Mouse (Mus musculus) left cerebral cortex, adult 6 months (tissue): ENCODE results near the gene Clec3a. TPM values are rescaled to one million over a fixed set of nuclear protein-coding genes. Genes with fewer than 3 reads are reported as not detected.

Source experiments
- long read RNA-seq, 2 experiments: library from polyadenylated mRNA; unstranded; transcript quantifications; one replicate each; pipeline ENCODE4 v2.0.0; 2019 to 2020
- polyA plus RNA-seq: library from polyadenylated mRNA; unstranded; fragments of <200 nt; fragmentation: Nextera tagmentation; gene quantifications from 2 replicates; pipeline ENCODE4 v1.2.3, GENCODE M21; 2021

Gene Clec3a
- not detected in 2 replicates for polyA plus RNA-seq
- long read RNA-seq, experiment 1: 0 reads
- long read RNA-seq, experiment 2: 0 reads

GRCm38 (mm10) chr8:114417786-114418185 lies at the start of gene Clec3a:
TSS of gene Clec3a (plus strand) at chr8:114418086.

DNA sequence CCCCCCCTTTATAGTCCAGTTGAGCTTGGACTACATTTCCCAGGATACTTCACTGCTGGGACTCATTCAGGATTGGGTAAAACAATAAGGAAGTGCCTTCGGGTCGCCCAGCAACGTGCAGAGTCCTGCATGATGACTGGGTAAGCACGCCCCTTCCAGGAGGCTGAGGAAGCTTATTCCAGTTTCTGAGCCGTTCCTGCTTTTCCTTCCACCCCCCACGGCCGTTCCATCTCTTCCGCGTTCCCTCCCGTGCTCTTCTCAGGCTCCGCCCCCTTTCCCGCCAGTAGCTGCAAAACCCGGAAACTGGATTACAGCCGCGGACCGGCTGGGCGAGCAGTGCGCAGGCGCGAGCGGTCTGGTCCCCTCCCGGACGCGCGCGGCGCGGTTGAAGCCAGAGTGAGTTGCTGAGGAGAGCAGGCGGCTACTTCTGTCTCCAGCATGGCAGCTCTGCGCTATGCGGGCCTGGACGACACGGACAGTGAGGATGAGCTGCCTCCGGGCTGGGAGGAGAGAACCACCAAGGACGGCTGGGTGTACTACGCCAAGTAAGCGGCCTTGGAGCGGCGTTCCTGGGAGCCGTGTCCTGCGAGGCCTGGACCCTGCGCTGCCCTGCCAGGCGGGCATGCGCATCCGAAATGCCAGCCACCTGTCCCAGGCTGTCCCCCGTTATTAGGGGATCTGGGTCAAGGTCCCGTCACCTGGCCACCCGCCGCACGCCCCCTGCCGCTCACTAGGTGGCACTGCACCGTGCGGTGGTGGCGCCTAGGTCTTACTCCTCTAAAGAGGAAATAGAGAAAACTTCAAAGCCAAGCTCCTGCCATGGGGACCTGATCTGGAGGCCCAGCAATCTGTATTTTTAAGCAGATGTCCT lies 21.7 kb downstream of the Clec3a start, which contains the start of gene Wwox:
TSS of gene Wwox (plus strand) at position 322 of the 871 bp plus-strand sequence.

Other genes with a start within 250 kb of the Clec3a start
- 10.9 and 16.6 TPM in 2 replicates for gene Vat1l, start 212.5 kb upstream of the Clec3a start, polyA plus RNA-seq
- gene Wwox, start 21.6 kb downstream of the Clec3a start, polyA plus RNA-seq: 23.5 and 26.2 TPM in 2 replicates